Mouse (Mus musculus) right cerebral cortex, postnatal 10 days (tissue): ENCODE measurements around the gene H2afv.
A peak's percentile ranks its signal among the peaks of the same experiment; 100 is the strongest.
"Not testable (repeated sequence)": the region's sequence is repeated elsewhere in the genome, so short reads cannot be mapped to it uniquely, and the experiment has no call there.

Experiments
- DNase-seq, 2 experiments: peaks; one replicate each; pipeline ENCODE4 v3.0.0; 2021; ENCODE audit warnings: low spot score in 2 of 2

Gene H2afv

GRCm38 (mm10) chr11:6414751-6415550, 29.3 kb downstream of the H2afv start, which contains the start of gene Ppia:
Gene Ppia (plus strand): TSS chr11:6415443.
- peak in 1 of 2 experiments; percentile 44 for DNase-seq

- DNase-seq = no peak
These were observed 31.0 kb downstream of the H2afv start for GRCm38 (mm10) chr11:6413264-6413663.

GRCm38 (mm10) chr11:6411684-6412083, 32.6 kb downstream of the H2afv start:
- peak; percentile 72 to 85 for DNase-seq

- not testable (repeated sequence) for DNase-seq
These were observed 33.5 kb downstream of the H2afv start for GRCm38 (mm10) chr11:6410755-6411154.

GRCm38 (mm10) chr11:6410050-6410602, 34.1 kb downstream of the H2afv start:
- peak in 1 of 2 experiments; percentile 33 for DNase-seq

- no peak for DNase-seq
These were observed 37.1 kb downstream of the H2afv start for GRCm38 (mm10) chr11:6407162-6407621.

- DNase-seq = peak; percentile 50 to 55
These were observed 37.7 kb downstream of the H2afv start for GRCm38 (mm10) chr11:6406251-6407161.

GRCm38 (mm10) chr11:6405591-6406081, 38.6 kb downstream of the H2afv start:
- DNase-seq = peak; percentile 32 to 44

- DNase-seq = peak; percentile 65 to 72
These were observed 39.3 kb downstream of the H2afv start for GRCm38 (mm10) chr11:6404699-6405566.

GRCm38 (mm10) chr11:6403830-6404405, 40.3 kb downstream of the H2afv start:
- DNase-seq = peak; percentile 20 to 24

- peak; percentile 46 to 59 for DNase-seq
These were observed 41.4 kb downstream of the H2afv start for GRCm38 (mm10) chr11:6402515-6403510.

- peak in 1 of 2 experiments; percentile 34 for DNase-seq
These were observed 46.1 kb downstream of the H2afv start for GRCm38 (mm10) chr11:6398141-6398540.

- DNase-seq = no peak
These were observed 48.7 kb downstream of the H2afv start for GRCm38 (mm10) chr11:6395565-6395964.

GRCm38 (mm10) chr11:6393866-6394265, 50.4 kb downstream of the H2afv start:
- no peak for DNase-seq

GRCm38 (mm10) chr11:6392857-6393256, 51.4 kb downstream of the H2afv start:
- no peak for DNase-seq

GRCm38 (mm10) chr11:6391516-6392276, 52.5 kb downstream of the H2afv start:
- DNase-seq = no peak

- no peak for DNase-seq
These were observed 53.7 kb downstream of the H2afv start for GRCm38 (mm10) chr11:6390376-6391053.

- peak in 1 of 2 experiments; percentile 49 for DNase-seq
These were observed 54.7 kb downstream of the H2afv start for GRCm38 (mm10) chr11:6389483-6389921.
